Mouse (Mus musculus): ENCODE measurements around the gene Pwwp2b.

- TF ChIP-seq POLR2A (IDR thresholded peaks at IDR 0.05; ENCODE audit: insufficient read depth, low read depth, low read length) (no peak), CTCF (IDR thresholded peaks at IDR 0.05; ENCODE audit: insufficient read depth, low read depth, low read length) (no peak)
Observed at GRCm38 (mm10) chr7:139273397-139273719, 25.1 kb downstream of the Pwwp2b start.
